Mouse (Mus musculus): ENCODE data around the gene Stard3nl.

The Stard3nl gene

DNA sequence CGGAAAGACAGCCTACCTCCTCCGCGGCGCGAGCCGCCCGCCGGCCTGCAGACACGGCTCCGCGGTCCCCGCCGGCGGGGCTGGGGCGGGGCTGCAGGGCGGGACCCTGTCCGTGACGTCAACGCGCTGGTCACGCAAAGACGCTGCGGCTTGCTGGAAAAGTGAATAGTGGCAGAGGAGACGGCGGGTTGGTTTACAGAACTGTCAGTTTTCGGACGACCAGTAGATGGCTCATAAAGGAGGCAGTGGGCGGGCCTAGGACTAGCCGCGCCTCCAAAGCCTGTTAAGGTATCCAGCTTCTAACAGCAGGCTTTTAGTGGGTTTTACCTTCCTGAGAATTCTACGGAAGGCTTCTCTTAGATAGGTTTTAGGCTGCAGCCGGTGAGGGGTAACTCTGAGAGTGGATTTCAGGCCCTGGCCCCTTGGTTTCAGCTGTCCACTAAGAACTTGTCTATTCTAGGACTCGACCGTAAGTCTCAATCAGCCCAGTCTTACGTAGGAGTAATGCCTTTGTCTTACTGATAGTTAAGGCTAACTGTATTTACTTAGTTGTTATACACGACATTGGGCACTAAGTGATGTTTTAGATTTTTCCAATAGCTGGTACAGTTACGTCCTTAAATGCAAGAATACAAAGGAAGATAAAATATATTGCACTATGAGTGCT, at the start of gene Stard3nl:
Gene Stard3nl (minus strand): TSS at position 108 of the 667 bp plus-strand sequence.
- peak; percentile 99 for DNase-seq (ENCODE audit: low spot score)

DNA sequence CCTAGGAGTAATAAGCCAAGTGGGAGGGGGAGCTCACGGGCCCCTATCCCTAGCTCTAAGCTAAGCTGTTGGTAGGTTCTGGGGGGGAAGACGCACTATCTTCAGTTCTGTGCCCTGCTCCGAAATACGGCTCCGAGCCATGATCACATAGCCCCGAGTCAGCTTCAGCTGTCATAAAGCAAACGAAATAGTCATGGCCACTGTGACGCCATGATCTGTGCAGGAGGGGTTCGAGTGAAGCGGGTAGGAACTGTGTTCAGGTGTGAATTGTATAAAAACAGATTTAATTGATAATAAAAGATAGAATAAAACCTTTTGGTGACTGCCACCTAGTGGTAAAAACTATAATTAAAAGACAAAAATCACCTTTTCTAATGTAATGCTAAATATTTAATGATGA, 42.4 kb upstream of the Stard3nl start:
- no peak for DNase-seq (ENCODE audit: low spot score)

GRCm38 (mm10) chr13:19429812-19430370, 34.3 kb upstream of the Stard3nl start:
- DNase-seq (ENCODE audit: low spot score): no peak

GRCm38 (mm10) chr13:19428076-19428475, 32.5 kb upstream of the Stard3nl start:
- no peak for DNase-seq (ENCODE audit: low spot score)

- DNase-seq (ENCODE audit: low spot score): no peak
Observed at GRCm38 (mm10) chr13:19424563-19424962, 29.0 kb upstream of the Stard3nl start.

- no peak for DNase-seq (ENCODE audit: low spot score)
Observed at GRCm38 (mm10) chr13:19422521-19422920, 26.9 kb upstream of the Stard3nl start.

DNA sequence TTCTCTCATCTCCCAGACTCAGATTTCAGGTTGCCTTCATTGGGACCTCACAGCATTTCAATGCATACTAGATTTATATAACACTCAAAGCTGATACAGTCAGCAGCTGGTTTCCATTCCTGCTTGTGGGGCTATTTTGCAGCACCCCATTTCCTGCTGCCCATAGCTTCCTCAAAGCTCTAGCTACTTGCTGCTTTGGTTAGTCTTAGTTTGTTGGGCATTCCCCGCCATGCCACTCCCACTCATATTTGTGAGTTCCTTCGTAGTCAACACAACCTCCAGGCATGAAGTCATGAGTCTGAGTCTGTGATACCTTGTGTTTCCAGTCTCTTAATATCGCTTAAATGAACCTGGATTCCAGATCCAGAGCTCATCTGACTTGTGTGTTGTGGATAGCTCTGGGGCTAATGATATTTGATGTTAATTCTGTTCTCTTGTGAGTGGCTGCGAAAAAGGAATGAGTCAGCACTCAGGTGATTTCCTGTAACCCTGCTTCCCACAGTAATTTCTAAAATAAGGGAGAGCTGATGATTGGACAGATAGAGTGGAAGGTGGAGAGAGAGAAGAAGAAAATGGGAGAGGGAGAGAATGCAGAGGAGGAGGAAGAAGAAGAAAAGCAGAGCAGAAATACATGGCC, 22.4 kb upstream of the Stard3nl start:
- no peak for DNase-seq (ENCODE audit: low spot score)

- no peak for DNase-seq (ENCODE audit: low spot score)
Observed at GRCm38 (mm10) chr13:19415894-19416531, 20.4 kb upstream of the Stard3nl start.

DNA sequence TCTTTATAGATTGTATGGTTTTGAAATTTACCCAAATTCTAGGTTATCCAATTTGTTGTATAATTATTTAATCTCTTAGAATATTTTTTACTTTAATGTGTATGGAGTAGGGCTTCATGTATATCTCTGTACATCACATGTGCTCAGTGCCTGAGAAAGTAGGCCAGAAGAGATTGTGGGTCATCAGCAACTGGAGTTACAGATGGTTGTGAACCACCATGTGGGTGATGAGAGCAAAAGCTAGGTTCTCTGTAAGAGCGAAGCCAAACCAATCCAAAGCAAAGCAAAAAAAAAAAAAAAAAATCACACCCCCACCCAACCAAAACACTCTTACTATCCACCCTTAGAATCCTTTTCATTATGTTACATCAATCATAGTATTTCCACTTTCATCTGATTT, 19.7 kb upstream of the Stard3nl start:
- DNase-seq (ENCODE audit: low spot score): no peak

DNA sequence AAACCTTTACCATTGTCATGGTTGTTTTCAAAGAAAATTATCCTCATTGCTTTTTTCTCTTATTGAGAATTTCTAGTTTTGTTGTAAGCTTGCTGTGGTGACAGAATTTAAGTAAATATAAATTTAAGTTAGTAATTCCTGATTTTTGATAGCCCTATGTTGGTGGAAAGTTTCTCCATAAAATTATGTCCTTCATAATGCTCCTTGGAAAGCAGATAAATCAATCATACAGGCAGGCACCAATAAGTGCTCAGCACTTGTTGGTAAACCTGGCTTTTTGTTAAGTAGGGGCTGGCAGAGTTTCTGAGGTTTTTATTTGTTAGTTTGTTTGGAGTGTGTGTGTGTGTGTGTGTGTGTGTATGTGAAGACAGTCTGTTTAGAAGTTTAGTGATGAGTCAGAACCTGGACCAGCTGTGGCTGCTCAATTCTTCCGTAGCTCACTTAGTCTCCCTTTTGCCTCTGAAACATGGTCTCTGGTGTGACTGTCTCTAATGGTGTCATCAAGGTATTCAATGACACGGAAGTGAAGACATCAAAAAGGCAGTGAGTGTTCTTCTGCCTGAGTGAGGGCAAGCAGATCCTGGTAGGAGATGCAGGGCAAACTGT, 16.8 kb upstream of the Stard3nl start:
- DNase-seq (ENCODE audit: low spot score): no peak

DNA sequence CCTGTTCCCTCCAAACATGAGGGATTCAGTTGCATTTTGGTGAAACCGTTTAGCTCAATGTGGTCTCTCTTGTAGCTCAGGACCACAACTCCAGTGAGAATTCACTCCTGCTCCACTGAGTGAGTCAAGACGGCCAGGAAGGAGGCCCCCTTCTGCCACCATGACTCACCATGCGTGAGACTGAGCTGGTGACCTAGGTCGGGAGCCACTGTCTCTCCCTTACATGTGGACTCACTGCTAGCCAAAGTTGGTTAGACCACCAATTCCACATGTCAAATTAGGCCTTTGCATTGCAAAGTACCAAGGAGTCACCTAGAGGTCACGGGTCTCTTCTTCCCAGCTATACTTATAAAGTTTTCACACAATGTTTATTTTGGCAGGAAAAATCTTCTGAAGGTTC, 16.3 kb upstream of the Stard3nl start:
- DNase-seq (ENCODE audit: low spot score): no peak

- DNase-seq (ENCODE audit: low spot score): no peak
Observed at GRCm38 (mm10) chr13:19410694-19411093, 15.1 kb upstream of the Stard3nl start.

DNA sequence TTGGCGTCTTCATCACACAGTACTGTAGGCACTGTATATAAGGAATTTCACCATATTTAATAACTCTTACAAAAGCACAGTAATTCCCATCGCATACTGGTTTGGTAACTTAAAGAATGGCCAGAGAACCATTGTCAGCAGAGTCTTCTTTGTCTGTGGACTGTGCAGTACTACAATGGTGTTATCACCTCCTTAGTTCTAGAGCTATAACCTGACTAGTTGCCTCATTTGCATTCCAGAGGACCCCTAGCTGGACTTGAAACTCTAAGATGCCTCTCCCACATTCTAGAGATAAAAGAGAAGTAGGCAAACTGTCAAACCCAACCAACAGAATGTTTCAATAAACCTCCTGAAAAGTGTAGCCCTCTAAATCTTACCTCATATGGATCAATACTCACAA, 12.4 kb upstream of the Stard3nl start:
- DNase-seq (ENCODE audit: low spot score): no peak

DNA sequence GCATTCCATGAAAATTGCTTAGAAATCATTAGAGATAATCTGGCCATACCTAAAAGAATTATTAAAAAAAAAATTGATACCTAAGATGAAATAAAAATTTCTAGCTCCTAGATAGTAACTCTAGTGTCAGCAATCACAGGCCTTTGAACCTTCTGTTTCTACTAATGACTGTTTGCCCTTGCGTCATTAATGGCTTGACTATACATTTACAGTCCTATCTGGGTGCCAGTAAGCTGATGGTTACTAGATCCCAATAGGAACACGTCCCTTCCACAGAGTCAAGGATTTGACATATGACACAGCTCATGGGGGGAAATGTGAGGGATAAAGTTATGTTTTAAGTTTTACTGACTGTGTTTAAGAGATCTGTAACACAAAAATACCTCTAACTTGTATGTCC, 9.0 kb upstream of the Stard3nl start:
- no peak for DNase-seq (ENCODE audit: low spot score)

GRCm38 (mm10) chr13:19394798-19395687, 552 bp downstream of the Stard3nl start:
- no peak for DNase-seq (ENCODE audit: low spot score)

- DNase-seq (ENCODE audit: low spot score): no peak
Observed at GRCm38 (mm10) chr13:19394171-19394570, 1.4 kb downstream of the Stard3nl start.

DNA sequence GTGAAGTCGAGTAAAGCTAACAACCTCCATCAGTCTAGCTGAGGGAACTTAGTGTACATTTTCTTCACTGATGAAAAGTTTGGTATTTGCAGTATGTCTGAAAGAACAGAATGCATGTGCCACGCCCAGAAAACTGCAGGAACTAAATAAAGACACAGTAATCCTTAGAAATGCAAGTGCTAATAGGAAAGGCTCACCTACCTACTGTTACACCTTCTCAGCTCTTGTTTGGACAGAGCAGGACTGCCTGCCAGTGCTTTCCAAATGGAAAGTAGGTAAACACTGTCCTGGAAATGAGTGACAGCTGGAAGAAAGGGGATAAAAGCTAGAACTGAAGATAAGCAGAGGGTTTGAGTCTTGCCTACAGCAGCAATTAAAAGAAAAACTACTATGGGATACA, 1.9 kb downstream of the Stard3nl start:
- no peak for DNase-seq (ENCODE audit: low spot score)

- no peak for DNase-seq (ENCODE audit: low spot score)
Observed at GRCm38 (mm10) chr13:19391608-19392007, 4.0 kb downstream of the Stard3nl start.

- DNase-seq (ENCODE audit: low spot score): no peak
Observed at GRCm38 (mm10) chr13:19390296-19390695, 5.3 kb downstream of the Stard3nl start.

GRCm38 (mm10) chr13:19389896-19390295, 5.7 kb downstream of the Stard3nl start:
- DNase-seq (ENCODE audit: low spot score): no peak

GRCm38 (mm10) chr13:19389434-19389833, 6.2 kb downstream of the Stard3nl start:
- DNase-seq (ENCODE audit: low spot score): no peak

DNA sequence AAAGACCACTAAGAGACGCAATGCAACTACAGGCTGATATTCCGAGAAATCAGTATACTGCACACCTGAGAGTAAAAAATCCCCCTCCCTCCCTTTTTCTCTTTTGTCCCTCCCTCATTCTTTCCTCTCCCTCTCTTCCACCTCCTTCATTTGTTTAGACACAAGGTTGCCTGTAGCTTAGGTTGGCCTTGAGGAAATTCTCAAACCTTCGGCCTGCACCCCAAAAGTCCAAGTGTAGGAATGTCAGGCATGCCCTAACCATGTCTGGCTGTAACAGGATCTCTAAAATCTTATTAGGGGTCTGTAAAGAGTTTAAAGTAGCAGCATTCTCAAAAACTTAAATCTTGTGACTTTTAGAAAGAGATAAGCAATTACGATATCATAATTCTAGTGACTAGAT, 10.4 kb downstream of the Stard3nl start:
- DNase-seq (ENCODE audit: low spot score): no peak

Data from testis, postnatal 14 days (tissue).